Mouse (Mus musculus): Measurements from ENCODE around the gene Hoxd11.

Hoxd11 gene

DNA sequence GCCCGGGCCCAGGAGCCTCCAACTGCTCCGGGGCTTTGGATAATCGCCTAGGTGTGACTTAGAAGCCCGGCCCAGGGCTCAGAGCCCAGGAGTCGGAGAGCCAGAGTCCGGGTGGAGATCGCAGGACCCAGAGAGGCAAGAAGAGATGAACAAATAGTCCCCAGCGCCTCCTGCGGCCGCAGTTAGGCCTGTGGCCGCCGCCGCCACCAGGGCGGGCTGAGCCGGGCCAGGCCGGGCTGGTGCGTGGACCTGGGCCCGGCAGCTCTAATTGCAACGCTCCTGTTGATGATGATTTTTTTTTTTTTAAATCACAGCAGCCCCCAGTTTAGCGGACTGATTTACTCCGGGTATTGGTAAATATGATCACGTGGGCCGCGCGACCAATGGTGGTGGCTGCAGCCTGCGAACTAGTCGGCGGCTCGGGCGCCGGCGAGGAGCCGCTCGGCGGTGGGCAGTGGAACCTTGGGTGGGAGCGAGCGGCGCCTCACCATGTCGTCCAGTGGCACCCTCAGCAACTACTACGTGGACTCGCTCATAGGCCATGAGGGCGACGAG lies 18.3 kb downstream of the Hoxd11 start, which contains the start of gene Hoxd9:
TSS of gene Hoxd9 (plus strand) at position 161 of the 555 bp plus-strand sequence.
- no peak for DNase-seq

DNA sequence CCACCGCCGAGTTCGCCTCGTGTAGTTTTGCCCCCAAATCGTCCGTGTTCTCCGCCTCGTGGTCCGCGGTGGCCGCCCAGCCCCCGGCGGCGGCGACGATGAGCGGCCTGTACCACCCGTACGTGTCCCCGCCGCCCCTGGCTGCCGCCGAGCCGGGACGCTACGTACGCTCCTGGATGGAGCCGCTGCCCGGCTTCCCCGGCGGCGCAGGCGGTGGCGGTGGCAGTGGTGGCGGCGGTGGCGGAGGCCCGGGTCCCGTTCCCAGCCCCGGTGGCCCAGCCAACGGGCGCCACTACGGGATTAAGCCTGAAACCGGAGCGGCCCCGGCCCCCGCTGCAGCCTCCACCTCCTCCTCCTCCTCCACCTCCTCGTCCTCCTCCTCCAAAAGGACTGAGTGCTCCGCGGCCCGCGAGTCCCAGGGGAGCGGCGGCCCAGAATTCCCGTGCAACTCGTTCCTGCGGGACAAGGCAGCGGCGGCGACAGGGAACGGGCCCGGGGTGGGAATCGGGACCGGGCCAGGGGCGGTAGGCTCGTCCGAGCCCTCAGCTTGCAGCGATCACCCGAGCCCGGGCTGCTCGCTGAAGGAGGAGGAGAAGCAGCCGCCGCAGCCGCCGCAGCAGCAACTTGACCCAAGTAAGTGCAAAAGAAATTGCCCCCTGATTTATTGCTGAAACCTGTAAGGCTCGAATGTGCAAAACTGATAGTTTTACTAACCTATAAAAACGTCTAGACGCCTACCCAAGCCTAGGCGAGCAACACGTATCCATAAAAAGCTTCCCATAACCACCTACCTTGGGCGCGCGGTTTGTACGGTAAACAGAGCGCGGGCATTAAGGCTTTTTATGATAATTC lies 19.1 kb downstream of the Hoxd11 start:
- DNase-seq: no peak

DNA sequence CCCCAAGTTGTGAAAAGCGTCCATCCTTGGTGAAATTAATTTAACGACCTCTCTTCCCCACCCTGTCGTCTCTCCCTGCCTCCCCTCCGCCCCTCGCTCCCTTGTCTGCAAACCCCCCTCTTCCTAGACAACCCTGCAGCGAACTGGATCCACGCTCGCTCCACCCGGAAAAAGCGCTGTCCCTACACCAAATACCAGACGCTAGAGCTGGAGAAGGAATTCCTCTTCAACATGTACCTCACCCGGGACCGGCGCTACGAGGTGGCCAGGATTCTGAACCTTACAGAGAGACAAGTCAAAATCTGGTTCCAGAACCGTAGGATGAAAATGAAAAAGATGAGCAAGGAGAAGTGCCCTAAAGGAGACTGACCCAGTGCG lies 19.7 kb downstream of the Hoxd11 start:
- DNase-seq: no peak

DNA sequence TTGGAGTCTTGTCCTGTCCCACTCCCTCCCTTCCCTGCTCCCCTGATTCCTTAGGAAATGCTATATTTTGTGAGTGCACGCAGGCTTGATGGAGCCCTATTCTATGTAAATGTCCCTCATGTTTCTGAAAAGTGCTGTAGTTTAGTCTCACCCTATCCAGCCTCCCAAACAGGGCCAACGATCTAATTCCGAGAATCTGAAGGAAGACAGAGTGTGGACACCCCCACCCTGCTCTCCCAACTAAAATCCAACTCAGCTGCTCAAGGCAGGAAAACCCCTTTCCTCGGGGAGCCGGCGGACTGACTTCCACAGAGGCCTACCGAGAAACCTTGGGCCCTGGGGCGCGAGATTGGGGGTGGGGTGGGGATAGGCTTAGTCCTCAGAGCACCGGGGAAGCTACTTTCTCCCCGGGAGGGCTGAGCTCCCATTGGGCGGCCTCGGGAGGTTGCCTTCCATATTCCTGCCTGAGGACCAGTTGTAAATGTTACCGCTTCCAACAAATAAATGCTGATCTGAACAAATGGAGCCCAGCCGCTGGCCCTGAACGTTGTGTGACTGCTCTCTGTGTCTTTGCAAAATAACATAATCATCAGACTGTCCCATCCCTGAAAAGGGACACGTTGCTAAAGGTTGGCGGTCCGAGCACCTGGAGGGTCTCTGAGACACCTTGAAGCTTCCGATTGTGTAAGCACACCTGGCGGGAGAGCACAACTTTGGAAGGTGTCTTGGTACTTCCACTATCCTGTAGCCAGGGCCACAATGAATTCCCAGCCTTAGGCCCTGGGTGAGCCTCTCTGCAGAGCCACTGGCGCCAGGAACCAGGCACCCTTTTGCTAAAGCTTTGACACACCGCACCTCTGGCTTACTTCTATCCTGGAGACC lies 20.5 kb downstream of the Hoxd11 start:
- DNase-seq: no peak

DNA sequence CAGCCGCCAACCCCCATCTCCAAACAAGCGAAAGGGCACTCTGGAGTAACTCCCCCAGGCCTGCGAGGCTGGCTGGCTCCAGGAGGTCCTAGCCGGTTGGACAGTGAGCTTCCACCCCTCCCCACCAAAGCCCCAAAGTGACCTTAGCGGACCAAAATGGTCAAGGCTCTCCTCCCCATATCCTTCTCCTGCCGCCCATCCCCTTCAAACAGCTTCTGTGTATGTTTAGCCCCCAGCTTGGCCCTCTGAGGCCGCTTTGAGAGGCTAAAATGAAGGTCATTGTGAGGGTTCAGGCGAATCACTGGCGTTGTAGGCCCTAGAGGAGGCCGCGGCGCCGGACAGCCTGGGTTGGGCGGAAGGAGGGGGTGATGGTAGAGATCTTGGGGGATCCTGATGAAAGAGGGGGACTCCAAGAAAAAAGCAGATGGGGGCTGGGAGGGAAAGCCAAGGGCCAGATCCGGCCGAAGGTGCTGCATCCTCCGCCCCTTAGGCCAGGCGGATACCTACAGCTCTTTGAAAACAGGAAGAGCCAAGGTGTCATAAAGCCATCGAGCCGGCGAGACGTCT lies 21.3 kb downstream of the Hoxd11 start:
- DNase-seq: no peak

DNA sequence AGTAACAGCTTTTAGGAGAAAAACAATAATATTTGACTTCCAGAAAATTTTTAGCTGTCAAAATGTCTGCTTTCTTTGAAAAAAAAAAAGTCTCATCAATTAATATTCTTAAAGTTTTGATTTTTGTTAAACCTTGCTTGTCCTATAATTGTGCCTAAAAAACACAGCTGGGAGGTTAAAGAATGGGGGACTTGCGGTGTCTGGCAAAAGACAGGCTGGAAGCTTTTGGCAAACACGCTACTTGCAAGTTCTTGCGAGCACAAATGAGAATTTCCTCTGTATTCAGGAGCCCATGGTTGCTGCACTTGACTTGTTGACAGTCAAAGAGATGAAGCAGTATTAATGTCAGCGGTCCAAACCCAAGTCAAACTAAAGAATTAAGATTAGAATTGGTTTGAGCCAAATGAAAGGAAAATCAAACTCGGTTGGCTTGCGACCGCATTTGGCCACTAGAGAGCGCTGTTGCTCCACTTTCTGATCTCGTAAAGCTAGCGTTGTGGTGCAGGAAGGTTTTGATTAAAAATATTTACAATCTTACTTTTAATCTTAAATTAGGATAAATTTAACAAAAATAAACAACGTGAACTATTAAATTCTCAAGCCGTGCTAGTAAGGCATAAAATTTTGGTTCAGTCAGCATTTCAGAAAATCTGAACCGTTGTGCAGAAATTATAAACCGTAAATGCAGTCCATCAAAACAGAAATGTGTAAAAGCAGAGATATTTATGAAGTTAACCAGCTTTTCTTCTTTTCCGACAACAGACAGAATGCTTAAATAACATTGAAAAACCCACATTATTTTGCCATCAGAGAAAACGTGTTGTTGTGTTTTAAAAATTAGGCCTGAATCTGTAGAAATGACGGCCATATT lies 22.8 kb downstream of the Hoxd11 start:
- no peak for DNase-seq

DNA sequence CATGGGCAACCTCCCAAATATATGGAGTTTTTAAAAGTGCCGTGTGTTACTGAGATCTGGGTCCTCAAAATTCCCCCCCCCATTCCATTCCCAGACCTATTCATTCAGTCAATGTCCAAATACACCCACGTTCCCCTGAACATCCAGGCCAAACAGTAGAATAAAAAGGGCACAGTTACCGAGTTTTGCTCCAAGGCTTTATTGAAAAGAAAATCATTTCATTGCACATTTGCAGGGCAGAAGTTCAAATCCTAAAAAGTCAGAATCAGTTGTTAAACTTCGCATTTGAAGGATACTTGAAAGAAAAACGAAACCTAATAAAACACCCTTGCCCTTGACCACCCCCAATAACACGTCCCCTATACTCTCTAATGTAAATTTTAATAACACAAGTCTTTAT lies 23.5 kb downstream of the Hoxd11 start:
- no peak for DNase-seq

DNA sequence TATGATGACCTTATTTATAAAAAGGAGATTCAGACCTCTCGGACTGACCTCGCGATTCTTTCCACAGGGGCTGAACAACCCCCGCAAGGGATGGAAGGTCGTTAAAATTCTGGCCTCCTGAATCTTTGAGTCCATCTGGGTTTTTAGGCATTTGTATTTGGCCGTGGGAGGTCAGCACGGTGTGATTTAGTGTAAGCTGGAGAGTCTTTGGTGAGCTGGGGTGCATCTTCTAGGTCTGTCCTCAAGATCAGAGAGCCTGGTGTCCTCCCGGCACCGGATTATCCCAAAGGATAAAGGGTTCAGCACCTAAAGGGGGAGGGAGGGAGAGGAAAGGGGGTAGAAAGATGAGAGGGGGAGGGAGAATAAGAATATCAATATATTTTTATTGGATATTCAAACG lies 24.0 kb downstream of the Hoxd11 start:
- DNase-seq: no peak

DNA sequence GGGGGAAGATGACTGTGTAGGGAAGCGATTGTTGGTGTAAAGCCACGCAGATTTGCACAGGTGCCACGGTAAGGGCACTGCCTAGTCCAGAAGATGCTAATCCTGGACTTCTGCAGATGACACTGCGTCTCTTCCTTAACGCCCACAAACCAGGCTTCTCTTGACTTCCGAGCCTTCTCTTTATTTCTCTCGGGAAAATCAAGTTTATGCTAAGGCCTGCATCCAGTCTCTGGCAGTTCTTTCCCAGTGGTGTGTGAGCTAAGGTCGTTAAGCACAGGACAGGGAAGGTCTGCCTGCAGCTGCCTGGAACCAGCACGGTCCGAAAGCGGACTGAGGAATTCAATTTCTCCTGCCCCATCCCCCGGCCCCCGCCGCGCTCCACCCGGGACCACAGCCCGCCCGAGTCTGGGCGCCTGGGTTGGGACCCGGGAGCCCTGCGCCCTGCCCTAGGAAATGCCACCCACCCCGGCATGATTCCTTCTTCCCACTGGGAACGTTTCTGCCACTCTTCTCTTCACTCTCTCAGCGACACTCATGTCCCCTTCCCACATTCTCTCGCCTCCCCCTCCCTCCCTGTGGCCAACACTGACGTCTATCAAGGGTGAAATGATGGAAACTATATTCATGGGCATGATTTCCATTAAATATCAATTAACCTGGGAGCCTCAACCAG lies 24.5 kb downstream of the Hoxd11 start:
- no peak for DNase-seq

DNA sequence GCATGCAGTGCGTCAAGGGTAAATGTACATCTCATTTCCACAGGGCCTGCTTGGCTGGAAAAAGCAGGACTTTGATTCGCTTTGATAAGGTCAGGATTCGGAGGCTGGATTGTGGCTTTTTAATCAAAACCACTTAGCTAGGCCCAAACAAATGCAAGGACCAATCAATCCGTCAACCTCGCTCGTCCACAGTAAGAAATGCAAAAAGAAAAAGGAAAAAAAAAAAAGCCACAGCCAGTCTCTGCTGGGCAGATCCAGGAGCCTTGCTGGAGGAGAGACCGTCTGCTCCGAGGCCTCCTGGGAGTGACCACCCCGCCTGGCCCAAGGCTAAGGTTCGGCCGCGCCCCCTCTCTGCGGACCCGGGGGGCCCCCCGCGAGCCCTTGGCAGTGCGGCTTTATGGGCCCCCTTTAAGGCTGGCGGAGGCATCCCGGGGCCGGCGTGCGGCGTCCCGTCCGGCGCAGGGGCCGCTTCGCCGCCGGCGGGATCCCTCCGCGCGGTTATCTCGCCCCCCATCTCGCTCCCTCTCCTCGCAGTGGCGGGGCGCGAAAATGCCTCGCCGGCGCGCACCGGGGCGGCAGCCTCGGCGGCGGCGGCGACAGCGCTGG lies 25.1 kb downstream of the Hoxd11 start, which contains the start of gene Hoxd8:
TSS of gene Hoxd8 (plus strand) at position 223 of the 606 bp plus-strand sequence.
- no peak for DNase-seq

DNA sequence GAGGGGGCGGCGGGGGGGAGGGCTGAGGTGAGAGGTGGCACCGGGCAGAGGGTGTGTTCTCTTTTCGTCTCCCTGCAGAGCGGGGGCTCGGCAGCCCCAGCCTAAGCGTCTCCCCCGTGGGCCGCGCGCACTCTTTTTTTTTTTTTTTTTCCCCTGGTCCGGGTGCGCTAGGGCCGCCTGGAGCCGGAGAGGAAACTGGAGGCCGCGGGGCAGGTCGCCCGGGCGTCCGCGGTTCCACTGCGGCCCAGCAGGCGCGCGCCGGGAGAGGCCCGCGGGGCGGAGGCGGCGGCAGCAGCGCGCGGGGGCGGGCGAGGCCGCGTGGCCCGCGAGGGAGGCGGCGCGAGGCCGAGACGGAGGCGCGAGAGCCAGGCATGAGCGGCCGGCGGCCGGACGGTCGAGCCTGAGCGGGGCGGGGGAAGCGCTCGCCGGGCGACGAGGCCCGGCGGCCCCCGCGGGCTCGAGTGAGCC lies 25.7 kb downstream of the Hoxd11 start:
- no peak for DNase-seq

DNA sequence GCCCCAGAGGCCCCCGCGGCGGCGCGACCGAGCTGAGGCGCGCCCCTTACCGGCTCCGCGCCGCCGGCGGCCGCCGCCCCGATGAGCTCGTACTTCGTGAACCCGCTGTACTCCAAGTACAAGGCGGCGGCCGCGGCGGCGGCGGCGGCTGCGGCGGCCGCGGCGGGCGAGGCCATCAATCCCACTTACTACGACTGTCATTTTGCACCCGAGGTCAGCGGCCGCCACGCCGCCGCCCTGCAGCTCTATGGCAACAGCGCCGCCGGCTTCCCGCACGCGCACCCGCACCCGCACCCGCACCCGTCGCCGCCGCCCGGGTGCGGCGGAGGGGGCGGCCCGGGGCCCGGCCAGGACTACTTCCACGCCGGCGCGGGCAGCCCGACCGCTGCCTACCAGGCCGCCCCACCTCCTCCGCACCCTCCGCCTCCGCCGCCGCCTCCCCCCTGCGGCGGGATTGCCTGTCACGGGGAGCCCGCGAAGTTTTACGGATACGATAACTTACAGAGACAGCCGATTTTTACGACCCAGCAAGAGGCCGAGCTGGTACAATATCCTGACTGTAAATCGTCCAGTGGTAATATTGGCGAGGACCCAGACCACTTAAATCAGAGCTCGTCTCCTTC lies 26.2 kb downstream of the Hoxd11 start:
- DNase-seq: no peak

DNA sequence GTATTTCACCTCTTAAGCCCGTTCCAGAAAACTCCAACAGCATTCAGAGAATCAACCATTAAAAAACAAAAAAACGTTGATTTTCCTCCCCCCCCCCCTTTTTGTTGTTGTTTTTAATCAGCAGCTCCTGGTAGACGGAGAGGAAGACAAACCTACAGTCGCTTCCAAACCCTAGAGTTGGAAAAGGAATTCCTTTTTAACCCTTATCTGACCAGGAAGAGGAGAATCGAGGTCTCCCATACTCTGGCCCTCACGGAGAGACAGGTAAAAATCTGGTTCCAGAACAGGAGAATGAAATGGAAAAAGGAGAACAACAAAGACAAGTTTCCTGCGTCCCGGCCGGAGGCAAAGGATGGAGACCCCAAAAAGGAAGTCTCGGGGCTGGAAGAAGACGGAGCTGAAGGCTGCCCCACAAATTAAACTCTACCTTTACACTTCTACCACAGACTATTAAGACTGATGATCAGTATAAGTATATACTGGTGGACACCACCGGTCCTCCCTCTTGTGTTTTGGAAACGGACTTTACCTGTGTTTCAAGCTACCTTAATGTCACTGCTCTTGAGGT lies 27.1 kb downstream of the Hoxd11 start:
- no peak for DNase-seq

DNA sequence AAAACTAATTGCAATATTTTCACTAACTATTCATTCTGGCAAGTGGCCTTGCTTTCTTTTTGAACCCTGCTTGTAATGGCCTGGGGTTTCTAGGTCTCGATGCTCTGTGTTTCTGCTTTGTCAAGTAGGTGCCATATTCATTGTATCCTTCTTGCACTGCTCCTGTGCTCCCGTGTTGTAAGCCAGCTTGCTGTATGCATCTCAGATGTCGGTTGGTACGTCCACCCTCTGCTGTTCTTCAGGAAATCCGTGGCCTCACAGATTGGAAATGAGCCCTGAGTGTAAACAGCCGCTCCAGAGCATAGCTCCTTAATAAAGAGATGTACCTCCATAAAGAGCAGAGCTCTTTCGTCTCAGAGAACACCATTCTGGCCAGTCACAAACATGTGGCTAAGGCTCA lies 28.2 kb downstream of the Hoxd11 start:
- no peak for DNase-seq

DNA sequence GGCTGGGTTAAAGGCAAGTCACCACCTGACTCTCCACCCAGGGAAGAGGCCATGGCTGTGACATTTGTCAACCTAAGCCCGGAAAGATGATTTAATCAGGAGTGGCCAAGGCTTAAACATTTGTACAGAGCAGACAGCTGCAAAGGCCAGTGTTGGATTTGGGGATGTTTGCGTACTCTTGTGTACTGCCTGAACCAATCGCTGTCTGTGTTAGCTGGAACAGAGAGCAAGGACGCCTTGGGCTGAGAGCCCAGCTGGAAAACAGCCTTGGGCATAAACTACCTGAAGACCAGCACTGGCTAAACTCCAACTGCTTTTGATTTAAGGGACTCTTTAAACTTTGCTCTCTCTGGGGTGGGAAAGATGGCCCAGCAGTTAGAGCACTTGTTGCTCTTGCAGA lies 29.3 kb downstream of the Hoxd11 start:
- no peak for DNase-seq

DNA sequence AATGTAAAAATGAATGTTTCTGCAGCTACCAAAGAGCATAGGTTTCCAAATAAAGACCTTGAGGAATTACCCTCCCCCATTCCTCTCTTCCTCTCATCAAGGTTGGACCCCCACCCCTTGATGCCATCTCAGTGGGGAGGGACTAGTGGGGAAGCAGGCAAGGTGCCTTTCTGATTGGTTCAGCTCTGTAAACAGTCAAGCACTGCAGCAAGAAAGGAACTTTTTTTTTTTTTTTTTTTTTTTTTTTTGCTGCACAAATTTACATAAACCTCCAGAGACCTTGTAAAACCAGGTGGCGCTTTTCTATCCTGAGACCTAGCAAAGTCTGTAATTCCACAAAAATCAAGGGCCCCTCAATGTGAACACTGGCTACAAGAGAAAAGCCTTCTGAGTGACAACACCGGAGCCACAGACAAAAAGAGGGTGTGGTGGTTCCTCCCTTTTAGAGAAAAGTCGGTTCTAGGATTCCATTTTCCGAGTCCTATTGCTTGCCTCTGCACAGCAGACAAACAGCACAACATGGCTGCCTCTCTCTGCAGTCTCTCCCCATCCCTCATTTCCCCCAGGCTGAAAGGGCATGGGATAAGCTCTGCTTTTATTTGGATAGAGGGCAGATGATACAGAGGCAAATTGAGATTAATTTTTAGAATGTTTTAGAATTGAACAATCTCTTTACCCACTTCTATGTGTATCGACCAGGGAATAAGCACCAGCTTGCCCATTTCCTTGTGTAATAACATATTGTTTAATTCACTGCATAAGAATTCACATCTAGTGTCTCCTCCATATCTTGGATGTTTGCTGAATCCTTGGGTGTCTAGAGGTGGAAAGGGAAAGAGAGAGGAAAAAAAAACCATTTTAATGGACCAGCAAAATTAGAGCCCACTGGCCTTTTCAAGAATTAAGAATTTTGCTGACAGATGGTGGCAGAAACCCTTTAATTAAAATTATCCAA lies 30.4 kb downstream of the Hoxd11 start:
- DNase-seq: no peak

DNA sequence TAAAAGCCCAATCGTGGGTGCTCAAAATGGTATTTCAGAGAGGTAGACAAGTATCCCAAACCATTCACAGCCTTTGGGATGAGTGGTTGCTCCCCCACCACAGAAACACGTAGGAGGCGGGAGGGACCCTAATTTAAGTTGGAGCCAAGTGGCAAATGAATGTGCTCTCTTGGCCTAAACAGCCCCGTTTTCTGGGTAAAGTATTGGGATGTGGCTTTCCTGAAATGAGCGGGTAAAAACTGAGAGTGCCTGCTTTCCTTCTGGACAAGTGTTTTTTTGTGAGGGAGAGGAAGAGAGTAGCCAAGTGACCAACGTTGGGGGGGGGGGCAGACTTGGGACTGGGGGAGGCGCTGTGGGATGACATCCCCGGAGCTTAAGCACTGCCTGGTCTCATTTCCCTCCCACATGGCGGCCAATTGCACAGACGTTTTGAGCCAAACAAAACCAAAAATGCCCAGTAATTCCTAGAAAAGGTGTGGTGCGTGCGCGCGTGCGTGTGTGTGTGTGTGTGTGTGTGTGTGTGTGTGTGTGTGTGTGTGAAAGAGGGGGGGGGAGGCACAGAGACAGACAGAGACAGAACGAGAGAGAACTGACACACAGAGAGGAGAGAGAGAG lies 31.7 kb downstream of the Hoxd11 start:
- no peak for DNase-seq
